Mouse (Mus musculus): ENCODE data around the gene Dnase2b. TPM values are rescaled to one million over a fixed set of nuclear protein-coding genes. Genes with fewer than 3 reads are reported as not detected.

Gene Dnase2b
- polyA plus RNA-seq (2012), result not detected in 2 replicates

GRCm38 (mm10) chr3:146615496-146615895 lies at the start of gene Dnase2b:
TSS of gene Dnase2b (minus strand) at chr3:146615596.
- no peak for TF ChIP-seq GATA1 (IDR thresholded peaks at IDR 0.05; ENCODE audit: low read length)

GRCm38 (mm10) chr3:146661907-146662306 lies 46.5 kb upstream of the Dnase2b start:
- no peak for TF ChIP-seq GATA1 (IDR thresholded peaks at IDR 0.05; ENCODE audit: low read length)

GRCm38 (mm10) chr3:146661001-146661400 lies 45.6 kb upstream of the Dnase2b start:
- TF ChIP-seq GATA1 (IDR thresholded peaks at IDR 0.05; ENCODE audit: low read length), result no peak

- no peak for TF ChIP-seq GATA1 (IDR thresholded peaks at IDR 0.05; ENCODE audit: low read length)
Measured at GRCm38 (mm10) chr3:146659321-146659720, 43.9 kb upstream of the Dnase2b start.

GRCm38 (mm10) chr3:146658061-146658639 lies 42.8 kb upstream of the Dnase2b start:
- TF ChIP-seq GATA1 (IDR thresholded peaks at IDR 0.05; ENCODE audit: low read length), result no peak

- no peak for TF ChIP-seq GATA1 (IDR thresholded peaks at IDR 0.05; ENCODE audit: low read length)
Measured at GRCm38 (mm10) chr3:146657433-146657832, 42.0 kb upstream of the Dnase2b start.

- TF ChIP-seq GATA1 (IDR thresholded peaks at IDR 0.05; ENCODE audit: low read length), result peak; percentile 62
Measured at GRCm38 (mm10) chr3:146655111-146655577, 39.7 kb upstream of the Dnase2b start.

GRCm38 (mm10) chr3:146653692-146654091 lies 38.3 kb upstream of the Dnase2b start:
- no peak for TF ChIP-seq GATA1 (IDR thresholded peaks at IDR 0.05; ENCODE audit: low read length)

GRCm38 (mm10) chr3:146652431-146652830 lies 37.0 kb upstream of the Dnase2b start:
- TF ChIP-seq GATA1 (IDR thresholded peaks at IDR 0.05; ENCODE audit: low read length), result no peak

- TF ChIP-seq GATA1 (IDR thresholded peaks at IDR 0.05; ENCODE audit: low read length), result no peak
Measured at GRCm38 (mm10) chr3:146651217-146651616, 35.8 kb upstream of the Dnase2b start, which contains the start of gene 4930503B20Rik. TSS of gene 4930503B20Rik (minus strand) at chr3:146651317.

- TF ChIP-seq GATA1 (IDR thresholded peaks at IDR 0.05; ENCODE audit: low read length), result no peak
Measured at GRCm38 (mm10) chr3:146650716-146651115, 35.3 kb upstream of the Dnase2b start.

GRCm38 (mm10) chr3:146649311-146649894 lies 34.0 kb upstream of the Dnase2b start:
- no peak for TF ChIP-seq GATA1 (IDR thresholded peaks at IDR 0.05; ENCODE audit: low read length)

- TF ChIP-seq GATA1 (IDR thresholded peaks at IDR 0.05; ENCODE audit: low read length), result no peak
Measured at GRCm38 (mm10) chr3:146641818-146642427, 26.5 kb upstream of the Dnase2b start.

- no peak for TF ChIP-seq GATA1 (IDR thresholded peaks at IDR 0.05; ENCODE audit: low read length)
Measured at GRCm38 (mm10) chr3:146632506-146632905, 17.1 kb upstream of the Dnase2b start.

GRCm38 (mm10) chr3:146628227-146628982 lies 13.0 kb upstream of the Dnase2b start:
- TF ChIP-seq GATA1 (IDR thresholded peaks at IDR 0.05; ENCODE audit: low read length), result no peak

GRCm38 (mm10) chr3:146625766-146626165 lies 10.4 kb upstream of the Dnase2b start:
- TF ChIP-seq GATA1 (IDR thresholded peaks at IDR 0.05; ENCODE audit: low read length), result no peak

Data from G1E-ER4 (cell line).